Mouse (Mus musculus) C2C12 (cell line): ENCODE data around the gene Gm27021. TPM values are rescaled to one million over a fixed set of nuclear protein-coding genes. Genes with fewer than 3 reads are reported as not detected.
A peak's percentile ranks its signal among the peaks of the same experiment; 100 is the strongest.

Experiments
- H3K27me3 ChIP-seq: one replicate; pipeline ENCODE4 v1.6.1; 2011; ENCODE audit not compliant: control insufficient read depth, insufficient read depth, insufficient read length
- H3K36me3 ChIP-seq: one replicate; pipeline ENCODE4 v1.6.1; 2011; ENCODE audit not compliant: control insufficient read depth, insufficient read depth
- H3K4me3 ChIP-seq: one replicate; pipeline ENCODE4 v1.5.1; 2011; ENCODE audit warnings: mild to moderate bottlenecking, control low read depth; ENCODE audit not compliant: poor library complexity, insufficient read depth, severe bottlenecking
- H3K79me2 ChIP-seq: one replicate; pipeline ENCODE4 v1.6.1; 2011; ENCODE audit not compliant: control insufficient read depth, insufficient read depth
- H3K79me3 ChIP-seq: one replicate; pipeline ENCODE4 v1.6.1; 2011; ENCODE audit warnings: low read depth, control low read depth
- H3ac ChIP-seq: one replicate; pipeline ENCODE3; 2011; ENCODE audit warnings: low read depth; ENCODE audit not compliant: control insufficient read depth, insufficient read length
- CEBPB ChIP-seq: IDR thresholded peaks from one replicate; pipeline ENCODE4 v1.6.1; 2011; ENCODE audit warnings: low read depth, mild to moderate bottlenecking, control low read depth, moderate library complexity
- CTCF ChIP-seq: IDR thresholded peaks from one replicate; pipeline ENCODE4 v1.5.1; 2011; ENCODE audit not compliant: control insufficient read depth, insufficient read depth, insufficient read length
- FOSL1 ChIP-seq: IDR thresholded peaks from one replicate; pipeline ENCODE4 v1.8.0; 2011; ENCODE audit warnings: mild to moderate bottlenecking, low read length; ENCODE audit not compliant: poor library complexity, insufficient read depth, severe bottlenecking
- MAX ChIP-seq: IDR thresholded peaks from one replicate; pipeline ENCODE4 v1.6.1; 2011; ENCODE audit warnings: mild to moderate bottlenecking, control low read depth
- MYOD1 ChIP-seq: IDR thresholded peaks from one replicate; pipeline ENCODE4 v1.6.1; 2011; ENCODE audit warnings: low read depth; ENCODE audit not compliant: control insufficient read depth, insufficient read length
- MYOG ChIP-seq: IDR thresholded peaks from one replicate; pipeline ENCODE4 v1.6.1; 2011; ENCODE audit not compliant: control insufficient read depth, insufficient read length; ENCODE audit errors: extremely low read depth
- USF1 ChIP-seq: IDR thresholded peaks from one replicate; pipeline ENCODE4 v1.6.1; 2011; ENCODE audit warnings: low read depth, mild to moderate bottlenecking, control low read depth, moderate library complexity
- polyA plus RNA-seq: library from polyadenylated mRNA; unstranded; fragments of >200 nt; fragmentation: generic; extraction: Trizol; gene quantifications from one replicate; pipeline ENCODE4 v1.2.1, GENCODE M21; 2012; ENCODE audit warnings: missing spikeins

Gm27021 gene
- polyA plus RNA-seq, 1 experiment: 2.3 TPM

DNA sequence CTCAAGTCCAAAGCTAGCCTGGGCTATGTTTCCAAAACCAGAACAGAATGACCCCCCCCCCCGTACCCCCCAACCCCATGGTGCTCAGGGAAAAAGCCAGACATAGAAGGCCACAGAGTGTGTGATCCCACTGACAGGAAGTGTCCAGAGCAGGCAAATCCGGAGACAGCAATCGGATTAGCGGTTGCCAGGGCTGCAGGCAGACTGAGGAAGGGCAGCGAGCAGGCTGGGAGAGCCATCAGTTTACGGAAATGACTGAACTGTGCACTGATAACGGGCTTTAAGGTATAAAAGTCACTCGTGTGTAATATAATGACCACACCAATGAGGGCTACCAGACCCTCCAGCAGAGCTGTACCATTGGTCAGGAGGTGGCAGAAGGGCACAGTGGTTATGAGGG is 26.6 kb downstream of the Gm27021 start:
- no peaks in the 10 kb centered on the region for H3K79me2 ChIP-seq
- no peaks in the 10 kb centered on the region for H3K79me3 ChIP-seq
- TF ChIP-seq MYOD1 (no peak), MYOG (no peak), CEBPB (no peak)

DNA sequence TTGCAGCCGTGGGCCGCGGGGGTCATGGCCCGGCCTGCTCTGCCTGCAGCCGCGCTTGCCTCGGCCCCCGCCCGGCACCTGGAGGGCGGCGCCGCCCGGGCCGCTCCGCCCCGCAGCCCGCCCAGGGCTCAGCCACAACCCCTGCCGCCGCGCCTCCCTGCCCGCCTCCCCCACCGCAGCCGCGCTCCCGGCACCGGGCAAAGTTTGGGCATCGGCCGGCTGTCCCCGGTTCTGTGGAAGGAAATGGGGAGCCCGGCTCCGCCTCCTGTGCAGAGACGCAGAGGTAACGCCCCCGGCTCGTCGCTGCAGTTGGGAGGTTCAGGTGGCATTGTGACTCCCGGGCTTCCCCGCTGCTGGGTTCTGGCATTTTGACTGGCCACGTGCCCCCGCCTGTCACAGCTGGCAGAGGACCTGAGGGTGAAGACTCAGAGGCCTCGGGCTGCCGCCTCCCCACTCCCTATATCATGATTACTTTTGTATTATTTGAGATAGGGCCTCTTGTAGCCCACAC is 33.5 kb downstream of the Gm27021 start:
- no peaks in the 10 kb centered on the region for H3K36me3 ChIP-seq
- H3K79me2 ChIP-seq: no peaks in the 10 kb centered on the region
- TF ChIP-seq USF1: peak; percentile 56
- TF ChIP-seq FOSL1: no peak
- TF ChIP-seq CTCF: no peak
- no peak for TF ChIP-seq MYOD1
- H3K79me3 ChIP-seq: no peaks in the 10 kb centered on the region
- peak overlapping the region; percentile 18 for H3K4me3 ChIP-seq
- H3ac ChIP-seq: peak overlapping the region; percentile 25
- no peaks in the 10 kb centered on the region for H3K27me3 ChIP-seq

More for the DNA sequence above, 26.6 kb downstream of the Gm27021 start:
- Histone ChIP-seq H3K4me3 (no peak overlapping the region), H3K36me3 (no peaks in the 10 kb centered on the region), H3ac (no peak overlapping the region), H3K27me3 (no peaks in the 10 kb centered on the region)

DNA sequence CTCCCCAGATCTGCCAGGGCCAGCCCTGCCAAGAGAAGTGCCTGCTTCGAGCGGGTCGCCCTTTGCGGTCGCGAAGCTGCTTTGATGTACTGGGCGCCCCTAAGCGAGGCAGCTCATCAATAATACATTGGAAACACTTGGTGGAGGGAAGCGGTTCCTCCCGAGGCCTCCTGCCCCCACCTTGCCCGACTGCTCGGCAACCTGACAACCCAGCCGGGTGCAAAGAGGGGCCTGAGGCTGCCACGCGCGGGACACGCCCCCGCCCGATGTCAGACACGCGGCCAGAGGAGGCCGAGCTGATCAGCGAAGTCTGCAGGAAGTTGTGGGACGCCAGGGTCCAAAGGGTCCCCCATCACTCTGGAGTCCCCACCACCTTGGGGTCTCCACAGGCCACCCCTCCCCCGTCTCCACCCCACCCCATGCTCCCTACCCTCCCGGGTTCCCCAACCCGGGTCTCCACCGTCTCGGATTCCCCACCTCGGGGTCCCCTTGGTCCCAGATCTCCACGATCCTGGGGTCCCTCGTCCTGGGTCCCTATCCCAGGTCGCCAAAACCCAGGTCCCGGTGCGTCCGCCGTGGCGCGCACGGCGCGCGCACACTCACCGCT is 34.1 kb downstream of the Gm27021 start:
- no peaks in the 10 kb centered on the region for H3K79me2 ChIP-seq
- TF ChIP-seq MAX: no peak
- TF ChIP-seq USF1: no peak
- TF ChIP-seq CTCF: no peak
- no peak for TF ChIP-seq MYOG
- TF ChIP-seq FOSL1: no peak
- no peak for TF ChIP-seq MYOD1
- no peak for TF ChIP-seq CEBPB
- H3K36me3 ChIP-seq: no peaks in the 10 kb centered on the region
- peak overlapping the region; percentile 25 for H3ac ChIP-seq
- no peaks in the 10 kb centered on the region for H3K79me3 ChIP-seq
- H3K27me3 ChIP-seq: no peaks in the 10 kb centered on the region
- H3K4me3 ChIP-seq: peak overlapping the region; percentile 18

DNA sequence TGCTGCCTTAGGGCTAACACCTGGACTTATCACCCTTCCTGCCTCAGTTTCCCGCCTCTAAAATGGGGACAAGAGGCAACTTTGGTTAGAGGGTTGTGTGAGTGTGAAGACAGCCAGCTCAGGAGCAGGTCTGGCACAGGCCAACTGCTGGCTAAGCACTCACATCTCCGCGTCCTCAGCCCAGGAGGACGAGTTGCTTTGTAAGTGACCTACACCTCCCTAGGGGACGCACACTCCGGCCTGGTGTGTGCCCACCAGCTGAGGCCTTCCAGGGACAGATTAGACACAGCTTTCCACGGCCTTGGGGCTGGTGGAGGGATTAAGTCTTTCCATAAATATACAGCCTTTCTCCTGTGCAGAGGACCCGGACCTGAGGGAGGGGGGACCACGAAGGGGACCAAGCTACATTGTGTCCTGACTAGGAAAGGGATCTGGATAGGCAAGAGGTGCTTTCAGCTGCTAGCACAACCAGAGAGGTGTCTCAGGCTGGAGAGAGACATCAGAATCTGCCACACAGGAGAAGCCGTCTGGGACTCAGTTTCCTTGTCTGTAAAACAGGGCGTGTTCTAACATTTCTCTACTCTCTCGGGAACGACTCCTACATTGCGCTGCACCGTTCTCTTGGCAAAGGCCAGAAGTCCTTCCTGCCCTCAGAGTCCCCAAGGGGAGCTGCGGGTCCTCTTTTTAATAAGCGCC is 34.8 kb downstream of the Gm27021 start:
- no peaks in the 10 kb centered on the region for H3K79me2 ChIP-seq
- no peaks in the 10 kb centered on the region for H3K36me3 ChIP-seq
- H3K79me3 ChIP-seq: no peaks in the 10 kb centered on the region
- H3K4me3 ChIP-seq: peak overlapping the region; percentile 11
- no peak overlapping the region for H3ac ChIP-seq
- TF ChIP-seq CEBPB (no peak), FOSL1 (no peak), CTCF (no peak), MAX (no peak), MYOG (no peak), USF1 (no peak), MYOD1 (no peak)
- no peaks in the 10 kb centered on the region for H3K27me3 ChIP-seq

DNA sequence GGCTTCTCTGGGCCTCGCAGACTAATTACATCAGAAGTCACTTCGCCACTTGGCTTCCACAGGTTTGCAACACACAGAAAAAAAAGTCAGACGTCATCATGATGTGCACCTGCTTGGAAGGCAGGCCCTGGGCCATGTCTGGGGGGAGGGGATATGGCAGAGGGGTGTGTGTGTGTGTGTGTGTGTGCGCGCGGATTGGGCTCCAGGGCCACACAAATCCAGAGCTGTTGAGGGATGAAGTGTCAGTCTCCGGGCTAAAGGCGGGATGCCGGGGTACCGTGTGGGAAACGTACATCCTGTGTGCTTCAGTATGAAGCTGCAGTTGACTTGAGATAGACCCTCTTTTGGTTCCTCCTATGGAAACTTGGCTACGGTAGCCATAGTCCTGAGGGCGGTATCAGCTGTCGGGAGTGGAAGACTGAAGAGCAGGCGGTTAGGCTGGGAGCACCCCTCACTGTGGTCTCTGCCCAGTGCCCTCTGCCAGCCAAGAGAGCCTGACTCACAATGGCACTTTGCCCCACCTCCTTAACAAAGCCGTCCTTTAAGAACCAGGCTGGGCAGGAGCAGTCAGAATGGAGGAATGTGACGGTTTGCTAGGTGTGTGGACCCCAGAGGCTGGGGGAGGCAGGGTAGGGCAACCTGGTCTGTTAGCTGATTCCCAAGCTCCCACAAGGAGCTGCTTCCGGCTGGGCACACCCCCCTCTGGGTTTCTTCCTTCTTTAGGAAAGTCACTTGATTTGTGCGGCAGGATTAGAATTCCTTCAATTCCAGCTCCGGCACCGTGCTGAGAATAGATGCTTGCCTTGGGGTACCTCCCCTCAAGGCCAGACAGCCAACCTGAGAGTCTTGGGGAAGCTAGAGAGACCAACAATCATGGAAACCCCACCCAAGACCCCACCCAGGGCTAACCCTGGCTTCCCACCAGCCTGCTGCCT is 36.2 kb downstream of the Gm27021 start:
- no peak overlapping the region for H3K4me3 ChIP-seq
- H3K27me3 ChIP-seq: no peaks in the 10 kb centered on the region
- no peaks in the 10 kb centered on the region for H3K36me3 ChIP-seq
- TF ChIP-seq MAX (no peak), USF1 (no peak), MYOD1 (no peak), MYOG (no peak), CTCF (no peak), CEBPB (no peak), FOSL1 (no peak)
- H3ac ChIP-seq: no peak overlapping the region
- H3K79me3 ChIP-seq: no peaks in the 10 kb centered on the region
- H3K79me2 ChIP-seq: no peaks in the 10 kb centered on the region
